Mouse (Mus musculus) granulocyte monocyte progenitor cell, adult 5-6 weeks (primary cell): ENCODE results near the gene Nelfe. TPM values are rescaled to one million over a fixed set of nuclear protein-coding genes. Genes with fewer than 3 reads are reported as not detected.

Experiments used
- ATAC-seq: replicated peaks from 2 replicates; pipeline ENCODE4 v1.8.0; 2016; ENCODE audit warnings: mild to moderate bottlenecking, moderate TSS enrichment, inconsistent platforms; ENCODE audit not compliant: poor library complexity, severe bottlenecking
- total RNA-seq, 2 experiments: library from RNA; stranded (forward) in 1 of 2; stranded (reverse) in 1 of 2; fragments of 200-712, 200-1000 nt in 1 of 2; fragments of >200 nt in 1 of 2; fragmentation: Nextera tagmentation in 1 of 2; gene quantifications; 2 replicates each; pipeline ENCODE4 v1.2.3; 2014 to 2017

Gene Nelfe
- total RNA-seq, 2 experiments from 2014 or later = 53.3 to 57.3 TPM

- ATAC-seq = no peak
Observed at GRCm38 (mm10) chr17:34840736-34841307, 9.4 kb upstream of the Nelfe start.

GRCm38 (mm10) chr17:34844884-34845283 lies 5.3 kb upstream of the Nelfe start:
- ATAC-seq = no peak

GRCm38 (mm10) chr17:34847192-34847591 lies 3.0 kb upstream of the Nelfe start:
- no peak for ATAC-seq

GRCm38 (mm10) chr17:34847615-34848014 lies 2.6 kb upstream of the Nelfe start:
- no peak for ATAC-seq

GRCm38 (mm10) chr17:34850517-34851125 lies 430 bp downstream of the Nelfe start:
- no peak for ATAC-seq

GRCm38 (mm10) chr17:34853511-34853910 lies 3.3 kb downstream of the Nelfe start:
- no peak for ATAC-seq

GRCm38 (mm10) chr17:34854761-34855160 lies 4.6 kb downstream of the Nelfe start:
- ATAC-seq = no peak

- peak; percentile 45 for ATAC-seq
Observed at GRCm38 (mm10) chr17:34855825-34856224, 5.6 kb downstream of the Nelfe start.

GRCm38 (mm10) chr17:34858670-34859069 lies 8.5 kb downstream of the Nelfe start:
- ATAC-seq = peak; percentile 50

GRCm38 (mm10) chr17:34860514-34860913 lies 10.3 kb downstream of the Nelfe start:
- no peak for ATAC-seq

GRCm38 (mm10) chr17:34861704-34862415 lies 11.7 kb downstream of the Nelfe start:
- 0 out of 2 replicates have a peak, but pooled peaks have one; percentile 8 for ATAC-seq

GRCm38 (mm10) chr17:34862416-34863081 lies 12.4 kb downstream of the Nelfe start, which contains the start of gene Cfb:
Cfb (minus strand) TSS chr17:34862518.
- no peak for ATAC-seq

- no peak for ATAC-seq
Observed at GRCm38 (mm10) chr17:34865981-34866380, 15.8 kb downstream of the Nelfe start.

- ATAC-seq = no peak
Observed at GRCm38 (mm10) chr17:34874321-34874720, 24.1 kb downstream of the Nelfe start.

GRCm38 (mm10) chr17:34879336-34879879 lies 29.2 kb downstream of the Nelfe start, which contains the start of gene Zbtb12:
Zbtb12 (plus strand) TSS chr17:34879483.
- ATAC-seq = peak; percentile 52; the same call in 1 of the 2 replicates

- no peak for ATAC-seq
Observed at GRCm38 (mm10) chr17:34881166-34881565, 31.0 kb downstream of the Nelfe start.

GRCm38 (mm10) chr17:34881683-34882310 lies 31.6 kb downstream of the Nelfe start, which contains the start of gene Gm20547:
Gm20547 (minus strand) TSS chr17:34882042.
- ATAC-seq = no peak

GRCm38 (mm10) chr17:34883332-34883731 lies 33.1 kb downstream of the Nelfe start:
- ATAC-seq = peak; percentile 80

- no peak for ATAC-seq
Observed at GRCm38 (mm10) chr17:34884704-34885103, 34.5 kb downstream of the Nelfe start.

GRCm38 (mm10) chr17:34885615-34886014 lies 35.4 kb downstream of the Nelfe start:
- ATAC-seq = no peak
